20 mouse cellular contexts compared by ENCODE assay signal in the genomic region with DNA sequence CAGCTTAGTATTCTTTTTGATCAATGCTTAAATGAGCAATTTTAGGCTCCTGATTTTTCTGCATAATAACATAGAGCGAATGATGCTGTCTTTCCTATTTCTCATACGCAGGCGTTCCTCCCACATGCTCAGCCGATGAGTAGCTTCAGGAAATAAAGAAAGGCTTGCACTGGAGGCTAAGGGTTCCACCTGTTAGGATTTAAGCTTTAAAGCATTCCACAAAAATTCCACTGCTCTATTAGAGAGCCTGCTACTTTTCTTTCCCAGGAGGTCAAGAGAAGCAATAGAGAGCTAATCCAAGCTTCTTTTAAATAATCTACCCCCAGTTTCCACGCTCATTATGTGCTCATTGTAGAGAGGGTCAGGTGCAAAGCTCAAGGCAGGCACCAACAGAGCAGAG.
"Had no signal": no experiment of that assay in that cellular context is flagged by ENCODE, and none has a peak within 500 bp of the region (broad histone marks: within the 10 kb centered on the region; RNA-seq: fewer than 3 reads in every experiment).

No protein-coding gene starts in this region.

- H3K27me3 ChIP-seq: limb, embryonic 12.5 days; liver, embryonic 12.5 days; liver, embryonic 15.5 days; lung, embryonic 15.5 days; midbrain, embryonic 12.5 days; midbrain, embryonic 15.5 days; neural tube, embryonic 12.5 days; neural tube, embryonic 15.5 days; stomach, embryonic 15.5 days had no signal

- H3K27ac ChIP-seq: limb, embryonic 12.5 days; liver, embryonic 12.5 days; liver, embryonic 15.5 days; lung, embryonic 15.5 days; macrophage; midbrain, embryonic 12.5 days; midbrain, embryonic 15.5 days; neural tube, embryonic 12.5 days; neural tube, embryonic 15.5 days; stomach, embryonic 15.5 days had no signal

- ATAC-seq: liver, embryonic 12.5 days; midbrain, embryonic 15.5 days had no signal

- H3K36me3 ChIP-seq: limb, embryonic 12.5 days; liver, embryonic 12.5 days; liver, embryonic 15.5 days; lung, embryonic 15.5 days; midbrain, embryonic 12.5 days; midbrain, embryonic 15.5 days; neural tube, embryonic 12.5 days; neural tube, embryonic 15.5 days; stomach, embryonic 15.5 days had no signal

- H3K4me2 ChIP-seq: limb, embryonic 12.5 days; liver, embryonic 12.5 days; liver, embryonic 15.5 days; lung, embryonic 15.5 days; midbrain, embryonic 12.5 days; midbrain, embryonic 15.5 days; neural tube, embryonic 12.5 days; neural tube, embryonic 15.5 days; stomach, embryonic 15.5 days had no signal

- H3K4me1 ChIP-seq: liver, embryonic 12.5 days; liver, embryonic 15.5 days; neural tube, embryonic 12.5 days; stomach, embryonic 15.5 days had no signal

- DNase-seq: kidney, adult 11 months; kidney, adult 8-10 months; kidney, postnatal 14 days; kidney, postnatal 4 days; liver; lung, adult 18-20 months; lung, postnatal 14 days; right cerebral cortex, postnatal 14 days; spleen, adult 18-20 months; thymus, postnatal 25 days had no signal

- H3K4me3 ChIP-seq: limb, embryonic 12.5 days; liver, embryonic 12.5 days; liver, embryonic 15.5 days; lung, embryonic 15.5 days; midbrain, embryonic 12.5 days; midbrain, embryonic 15.5 days; neural tube, embryonic 12.5 days; neural tube, embryonic 15.5 days; stomach, embryonic 15.5 days had no signal

- H3K9ac ChIP-seq: limb, embryonic 12.5 days; liver, embryonic 12.5 days; liver, embryonic 15.5 days; lung, embryonic 15.5 days; midbrain, embryonic 12.5 days; midbrain, embryonic 15.5 days; neural tube, embryonic 12.5 days; neural tube, embryonic 15.5 days; stomach, embryonic 15.5 days had no signal

- H3K9me3 ChIP-seq: limb, embryonic 12.5 days; liver, embryonic 12.5 days; liver, embryonic 15.5 days; lung, embryonic 15.5 days; midbrain, embryonic 12.5 days; midbrain, embryonic 15.5 days; neural tube, embryonic 12.5 days; neural tube, embryonic 15.5 days; stomach, embryonic 15.5 days had no signal
